7 mouse cellular contexts compared by ENCODE assay signal in the genomic region with DNA sequence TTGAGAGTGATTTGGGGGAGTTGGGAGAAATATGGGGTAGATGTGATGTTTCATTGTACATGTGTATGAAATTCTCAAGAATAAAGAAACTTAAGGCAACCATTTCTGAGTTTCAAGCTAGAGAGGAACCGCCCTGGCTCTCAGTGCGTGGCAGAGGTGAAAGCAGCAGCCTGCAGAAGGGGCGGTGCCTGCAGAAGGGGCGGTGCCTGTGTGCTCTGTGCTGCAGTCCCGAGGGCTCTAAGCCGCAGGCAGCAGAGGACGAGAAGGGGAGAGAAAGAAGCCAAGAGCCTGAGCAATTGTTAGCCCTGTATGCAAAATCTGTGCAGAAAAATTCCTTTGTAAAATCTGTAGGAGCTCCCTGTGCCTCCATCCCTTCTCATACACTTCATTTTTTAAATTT. TPM values are rescaled to one million over a fixed set of nuclear protein-coding genes. Genes with fewer than 3 reads are reported as not detected.
DNase-seq lines count a peak whose midpoint lies in the region; ATAC-seq and TF ChIP-seq lines count a peak whose summit lies in the region.

No protein-coding gene starts in this region.

- dilution Hi-C loops in CH12.LX (cut with MboI; ENCODE audit: extremely low pct_ligation_motif_present, extremely low pct_unique_long_range_greater_than_20kb, low sequenced_read_pairs) = no loop called here

- no peak overlapping the region for H3K27ac ChIP-seq in CH12.LX (ENCODE audit: insufficient read depth, low read depth)
- no peak overlapping the region for H3K27ac ChIP-seq in embryonic facial prominence, embryonic 14.5 days (replicated peaks; ENCODE audit: low read depth, low read length)

- peaks cover 3 to 32% of the 10 kb centered on the region in 2 experiments for H3K4me1 ChIP-seq in CH12.LX (ENCODE audit: control insufficient read depth in 1 of 2, insufficient read depth in 2 of 2)
- H3K4me1 ChIP-seq in embryonic facial prominence, embryonic 14.5 days (ENCODE audit: control insufficient read depth, insufficient read depth, low read length) = no peaks in the 10 kb centered on the region; the same call in 1 of the 2 replicates

- no peak for TF ChIP-seq CTCF in CH12.LX (conservative IDR thresholded peaks at IDR 0.05 in 1 of 2, IDR thresholded peaks at IDR 0.05 in 1 of 2; ENCODE audit: low read depth in 2 of 2, low read length in 2 of 2)

- TF ChIP-seq POLR2A in CH12.LX (IDR thresholded peaks at IDR 0.05; ENCODE audit: low read depth, low read length) = no peak

- H3K27me3 ChIP-seq in CH12.LX (replicated peaks) = no peaks in the 10 kb centered on the region
- no peaks in the 10 kb centered on the region for H3K27me3 ChIP-seq in embryonic facial prominence, embryonic 14.5 days (replicated peaks; ENCODE audit: control insufficient read depth, insufficient read depth, low read length)

- ATAC-seq in embryonic facial prominence, embryonic 14.5 days (ENCODE audit: low read depth) = peak; percentile 92
- ATAC-seq in inflammation-experienced regulatory T-cells, adult 6 months = no peak

- 8% methylated on average over 7 of the region's 7 CpGs for WGBS in embryonic facial prominence, embryonic 14.5 days

- DNase-seq in B cell, adult 2 months = peak; percentile 60 to 62
- peak; percentile 45 for DNase-seq in CH12.LX (ENCODE audit: extremely low read depth)
- peak; percentile 66 for DNase-seq in embryonic facial prominence, embryonic 14.5 days (ENCODE audit: low spot score)
- DNase-seq in kidney, postnatal 25 days = peak; percentile 23 to 50
- DNase-seq in mesoderm, embryonic 11.5 days (ENCODE audit: low read depth, low spot score) = peak; percentile 28
- DNase-seq in left cerebral cortex, adult 8-10 months (ENCODE audit: low spot score in 2 of 2) = no peak

- no peak for TF ChIP-seq RAD21 in CH12.LX (IDR thresholded peaks at IDR 0.05; ENCODE audit: low read depth, low read length)

- H3K4me3 ChIP-seq in CH12.LX (replicated peaks in 1 of 3; ENCODE audit: low read depth in 2 of 3, low read length in 2 of 3, poor library complexity in 1 of 3) = no peak overlapping the region
- H3K4me3 ChIP-seq in embryonic facial prominence, embryonic 14.5 days (ENCODE audit: low read depth, low read length) = no peak overlapping the region

- H3K9ac ChIP-seq in CH12.LX (ENCODE audit: insufficient read depth, low read depth) = no peak overlapping the region
- H3K9ac ChIP-seq in embryonic facial prominence, embryonic 14.5 days (ENCODE audit: low read depth, low read length) = no peak overlapping the region

- no peaks in the 10 kb centered on the region for H3K9me3 ChIP-seq in CH12.LX (replicated peaks; ENCODE audit: low read length)
- H3K9me3 ChIP-seq in embryonic facial prominence, embryonic 14.5 days (ENCODE audit: control insufficient read depth, low read length) = no peaks in the 10 kb centered on the region

- no peak overlapping the region for H3K4me2 ChIP-seq in CH12.LX (ENCODE audit: insufficient read depth, low read depth, poor library complexity, severe bottlenecking)
- H3K4me2 ChIP-seq in embryonic facial prominence, embryonic 14.5 days (ENCODE audit: low read depth, low read length) = peak overlapping the region; percentile 29

- no peaks in the 10 kb centered on the region for H3K79me2 ChIP-seq in CH12.LX (replicated peaks; ENCODE audit: control insufficient read depth, extremely low read depth, insufficient read depth, poor library complexity, severe bottlenecking)

- no peak for TF ChIP-seq EP300 in CH12.LX (IDR thresholded peaks at IDR 0.05; ENCODE audit: low read length)

- peaks cover 7 to 34% of the 10 kb centered on the region in 2 experiments for H3K36me3 ChIP-seq in CH12.LX (replicated peaks in 1 of 2; ENCODE audit: control insufficient read depth in 1 of 2, insufficient read depth in 1 of 2, low read length in 1 of 2)
- H3K36me3 ChIP-seq in embryonic facial prominence, embryonic 14.5 days (ENCODE audit: control insufficient read depth, insufficient read depth, low read length) = peaks cover 9% of the 10 kb centered on the region

- in situ Hi-C loops in CH12.LX (cut with MboI; ENCODE audit: low pct_ligation_motif_present, low pct_unique_long_range_greater_than_20kb, low sequenced_read_pairs) = no loop called here

TF ChIP-seq in CH12.LX, 34 proteins besides CTCF, POLR2A, EP300 and RAD21:
- no peak for TF ChIP-seq TBP (conservative IDR thresholded peaks at IDR 0.05; ENCODE audit: low read depth, low read length)
- no peak for TF ChIP-seq POLR2AphosphoS2 (IDR thresholded peaks at IDR 0.05; ENCODE audit: low read depth, low read length)
- no peak for TF ChIP-seq ZC3H11A (IDR thresholded peaks at IDR 0.05; ENCODE audit: low read depth, low read length)
- no peak for TF ChIP-seq BHLHE40 (IDR thresholded peaks at IDR 0.05; ENCODE audit: low read depth, low read length)
- TF ChIP-seq ZKSCAN1 (IDR thresholded peaks at IDR 0.05; ENCODE audit: borderline replicate concordance, low read depth, low read length) = no peak
- TF ChIP-seq JUN (IDR thresholded peaks at IDR 0.05; ENCODE audit: insufficient read depth, low read depth, low read length) = no peak
- TF ChIP-seq CHD1 (IDR thresholded peaks at IDR 0.05; ENCODE audit: low read depth, low read length) = no peak
- TF ChIP-seq JUND (conservative IDR thresholded peaks at IDR 0.05; ENCODE audit: low read depth, low read length) = no peak
- no peak for TF ChIP-seq USF1 (IDR thresholded peaks at IDR 0.05; ENCODE audit: low read depth, low read length)
- no peak for TF ChIP-seq RCOR1 (conservative IDR thresholded peaks at IDR 0.05; ENCODE audit: low read depth, low read length)
- no peak for TF ChIP-seq E2F4 (IDR thresholded peaks at IDR 0.05; ENCODE audit: insufficient replicate concordance, low read depth, low read length)
- TF ChIP-seq GABPA (IDR thresholded peaks at IDR 0.05; ENCODE audit: insufficient replicate concordance, low read depth, low read length) = no peak
- no peak for TF ChIP-seq NRF1 (IDR thresholded peaks at IDR 0.05; ENCODE audit: low read depth, low read length)
- no peak for TF ChIP-seq MEF2A (IDR thresholded peaks at IDR 0.05; ENCODE audit: borderline replicate concordance, low read depth, low read length)
- TF ChIP-seq MAX (IDR thresholded peaks at IDR 0.05; ENCODE audit: low read length) = no peak
- TF ChIP-seq TCF12 (IDR thresholded peaks at IDR 0.05; ENCODE audit: low read depth, low read length) = no peak

RNA-seq across cellular contexts. Expression of a gene that starts 20.8 kb away (rescaled TPM):
- not detected in 2 replicates for total RNA-seq in CH12.LX (2012; rRNA removed)
- total RNA-seq in CH12.LX (2014; rRNA removed) = not detected in 2 replicates
- polyA plus RNA-seq in CH12.LX (2012; ENCODE audit: insufficient read length, low read depth) = not detected in 2 replicates
- polyA plus RNA-seq in embryonic facial prominence, embryonic 14.5 days (2014; fragmentation: Nextera tagmentation; extraction: Ambion mirVana) = 0.25 and 0.56 TPM in 2 replicates
- polyA plus RNA-seq in inflammation-experienced regulatory T-cells, adult 6 months (2017; shearing (Covaris generic)) = under 1 TPM in 2 of 3 experiments, not detected in 1; 0.15 to 0.31 TPM
- 1 to 10 TPM; 1.6 to 2.9 (median 2.1) TPM for total RNA-seq in left cerebral cortex, adult 8-10 months (2022)

RNA-seq across cellular contexts. Expression of a gene that starts 51.4 kb away (rescaled TPM):
- not detected in 2 replicates for total RNA-seq in CH12.LX (2012; rRNA removed)
- not detected in 2 replicates for total RNA-seq in CH12.LX (2014; rRNA removed)
- polyA plus RNA-seq in CH12.LX (2012; ENCODE audit: insufficient read length, low read depth) = not detected in 2 replicates
- 5.0 and 5.4 TPM in 2 replicates for polyA plus RNA-seq in embryonic facial prominence, embryonic 14.5 days (2014; fragmentation: Nextera tagmentation; extraction: Ambion mirVana)
- polyA plus RNA-seq in inflammation-experienced regulatory T-cells, adult 6 months (2017; shearing (Covaris generic)) = not detected
- 10 to 100 TPM; 11.6 to 17.1 (median 13.1) TPM for total RNA-seq in left cerebral cortex, adult 8-10 months (2022)

RNA-seq across cellular contexts. Expression of a gene that starts 51.6 kb away (rescaled TPM):
- total RNA-seq in CH12.LX (2012; rRNA removed) = 0.13 TPM in 1 of 2 replicates, not detected in the other
- total RNA-seq in CH12.LX (2014; rRNA removed) = not detected in 2 replicates
- polyA plus RNA-seq in CH12.LX (2012; ENCODE audit: insufficient read length, low read depth) = not detected in 2 replicates
- polyA plus RNA-seq in embryonic facial prominence, embryonic 14.5 days (2014; fragmentation: Nextera tagmentation; extraction: Ambion mirVana) = 3.2 and 4.9 TPM in 2 replicates
- under 1 TPM in 1 of 3 experiments, not detected in 2; 0.22 TPM for polyA plus RNA-seq in inflammation-experienced regulatory T-cells, adult 6 months (2017; shearing (Covaris generic))
- total RNA-seq in left cerebral cortex, adult 8-10 months (2022) = 10 to 100 TPM; 17.6 to 20.0 (median 19.1) TPM

Comparison
In these comparisons a context has a peak if more than half of its experiments do, and no peak if none do; other contexts are left out.
1. DNase-seq: peak in B cell, adult 2 months (2 of 2), CH12.LX (single experiment), embryonic facial prominence, embryonic 14.5 days (single experiment), kidney, postnatal 25 days (2 of 2) and mesoderm, embryonic 11.5 days (single experiment); none in left cerebral cortex, adult 8-10 months (0 of 2).